Mouse (Mus musculus): ENCODE measurements around the gene Zbtb22.

The Zbtb22 gene

DNA sequence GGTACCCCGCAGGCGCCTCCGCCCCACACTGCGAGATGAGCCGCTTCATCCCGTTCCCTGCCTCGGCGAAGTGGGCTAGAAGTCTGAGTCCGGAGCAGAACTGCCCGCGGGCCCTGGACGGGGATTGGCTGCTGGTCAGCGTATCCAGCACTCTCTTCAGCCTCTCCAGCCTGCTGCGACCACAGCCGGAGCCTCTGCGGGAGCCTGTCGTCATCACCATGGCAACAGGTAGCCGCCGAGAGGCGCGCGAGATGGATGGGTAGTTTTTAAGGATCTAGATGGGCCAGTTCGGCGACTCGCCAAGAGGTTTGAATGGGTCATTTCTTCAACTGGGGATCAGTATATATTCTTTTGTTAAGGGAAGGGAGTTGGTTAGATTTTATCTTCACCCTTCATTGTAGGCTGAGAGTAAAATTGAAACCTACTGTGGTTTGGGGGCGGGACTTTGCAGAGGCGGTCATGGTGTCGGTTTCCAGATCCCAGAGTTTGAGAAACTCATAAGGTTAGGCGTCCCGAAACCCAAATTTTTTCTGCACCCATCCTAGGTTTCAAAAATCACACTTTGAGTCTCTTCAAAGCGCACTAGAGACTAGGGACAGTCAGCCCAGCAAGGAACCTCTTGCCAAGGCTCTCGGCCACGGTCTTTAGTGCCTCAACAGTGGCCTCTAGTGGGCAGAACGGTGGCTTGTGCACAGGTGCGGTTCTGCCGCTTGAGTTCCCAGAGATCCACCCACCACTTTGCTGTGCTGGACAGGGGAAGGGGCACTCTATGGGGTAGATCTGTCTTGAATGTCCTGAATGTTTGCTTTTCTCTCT lies 4.8 kb downstream of the Zbtb22 start:
- DNase-seq (ENCODE audit: extremely low spot score, low read depth, low spot score): no peak

DNA sequence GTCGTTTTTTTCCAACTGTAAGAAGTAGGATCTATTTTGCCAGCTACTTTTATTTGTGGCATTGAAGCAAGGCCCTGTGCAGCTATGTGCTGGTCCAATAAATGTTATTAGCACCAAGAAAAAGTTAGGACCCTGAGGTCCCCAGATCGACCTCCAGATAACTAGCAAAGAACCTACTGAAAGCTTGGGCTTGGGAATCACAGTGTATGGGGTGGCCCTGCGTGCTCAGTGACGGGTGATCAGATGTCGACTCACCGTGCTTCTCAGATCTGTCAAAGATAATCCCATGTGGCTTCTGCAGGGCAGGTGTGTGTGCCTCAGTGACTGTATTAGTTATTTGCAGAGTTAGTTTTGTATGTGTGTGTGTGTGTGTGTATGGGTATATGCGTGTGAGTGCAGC lies 5.7 kb downstream of the Zbtb22 start:
- no peak for DNase-seq (ENCODE audit: extremely low spot score, low read depth, low spot score)

GRCm38 (mm10) chr17:33924577-33925283 lies 9.0 kb downstream of the Zbtb22 start:
- DNase-seq (ENCODE audit: extremely low spot score, low read depth, low spot score): no peak

- no peak for DNase-seq (ENCODE audit: extremely low spot score, low read depth, low spot score)
Observed at GRCm38 (mm10) chr17:33925406-33926116, 9.9 kb downstream of the Zbtb22 start.

DNA sequence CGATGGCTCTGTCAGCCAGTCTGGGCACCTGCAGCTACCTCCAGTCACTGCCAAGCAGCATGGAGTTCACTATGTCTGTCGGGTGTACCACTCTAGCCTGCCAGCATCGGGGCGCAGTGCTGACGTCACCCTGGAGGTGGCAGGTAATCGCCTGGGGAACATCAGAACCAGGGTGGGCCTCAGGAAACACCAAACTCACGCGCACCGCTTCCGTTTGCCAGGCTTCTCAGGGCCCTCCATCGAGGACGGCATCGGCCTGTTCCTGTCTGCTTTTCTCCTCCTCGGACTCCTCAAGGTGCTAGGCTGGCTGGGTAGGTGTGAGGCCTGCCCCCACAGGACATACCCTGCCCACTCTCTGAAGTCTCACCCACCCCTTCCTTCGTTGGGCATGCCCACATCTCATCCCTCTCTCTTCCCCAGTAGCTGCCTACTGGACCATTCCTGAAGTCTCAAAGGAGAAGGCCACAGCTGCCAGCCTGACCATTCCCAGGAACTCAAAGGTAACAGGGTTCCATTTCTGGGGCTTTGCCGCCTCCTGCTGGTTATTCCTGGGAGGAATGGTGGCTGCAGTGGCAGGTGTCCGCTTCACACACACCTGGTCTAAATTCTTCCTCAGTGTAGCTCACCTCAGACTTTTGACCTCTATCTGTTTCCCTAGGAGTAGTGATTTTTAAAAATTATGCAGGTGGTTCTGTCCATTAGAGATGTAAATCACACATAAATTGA lies 10.7 kb downstream of the Zbtb22 start:
- DNase-seq (ENCODE audit: extremely low spot score, low read depth, low spot score): no peak

GRCm38 (mm10) chr17:33928251-33928947 lies 12.7 kb downstream of the Zbtb22 start:
- no peak for DNase-seq (ENCODE audit: extremely low spot score, low read depth, low spot score)

GRCm38 (mm10) chr17:33929371-33930279 lies 13.9 kb downstream of the Zbtb22 start, which contains the start of gene Rgl2:
Gene Rgl2 (plus strand): TSS chr17:33929543.
- peak; percentile 77 for DNase-seq (ENCODE audit: extremely low spot score, low read depth, low spot score)

GRCm38 (mm10) chr17:33930280-33931158 lies 14.8 kb downstream of the Zbtb22 start:
- DNase-seq (ENCODE audit: extremely low spot score, low read depth, low spot score): no peak

- no peak for DNase-seq (ENCODE audit: extremely low spot score, low read depth, low spot score)
Observed at GRCm38 (mm10) chr17:33931159-33931866, 15.6 kb downstream of the Zbtb22 start.

DNA sequence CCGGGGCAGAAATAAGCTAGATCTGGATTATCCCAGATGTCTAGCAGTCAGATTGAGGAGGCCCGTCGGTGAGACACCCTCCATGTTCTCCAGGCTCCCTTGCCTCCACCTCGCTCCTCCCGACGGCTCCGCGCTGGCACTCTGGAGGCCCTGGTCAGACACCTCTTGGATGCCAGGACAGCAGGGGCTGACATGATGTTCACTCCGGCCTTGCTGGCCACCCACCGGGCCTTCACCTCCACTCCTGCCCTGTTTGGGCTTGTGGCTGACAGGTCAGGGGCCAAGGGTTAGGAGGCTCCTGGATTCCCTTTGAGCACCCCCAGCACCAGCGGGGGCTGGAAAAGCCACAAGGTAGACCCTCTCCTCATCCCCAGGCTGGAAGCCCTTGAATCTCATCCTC lies 16.2 kb downstream of the Zbtb22 start:
- no peak for DNase-seq (ENCODE audit: extremely low spot score, low read depth, low spot score)

DNA sequence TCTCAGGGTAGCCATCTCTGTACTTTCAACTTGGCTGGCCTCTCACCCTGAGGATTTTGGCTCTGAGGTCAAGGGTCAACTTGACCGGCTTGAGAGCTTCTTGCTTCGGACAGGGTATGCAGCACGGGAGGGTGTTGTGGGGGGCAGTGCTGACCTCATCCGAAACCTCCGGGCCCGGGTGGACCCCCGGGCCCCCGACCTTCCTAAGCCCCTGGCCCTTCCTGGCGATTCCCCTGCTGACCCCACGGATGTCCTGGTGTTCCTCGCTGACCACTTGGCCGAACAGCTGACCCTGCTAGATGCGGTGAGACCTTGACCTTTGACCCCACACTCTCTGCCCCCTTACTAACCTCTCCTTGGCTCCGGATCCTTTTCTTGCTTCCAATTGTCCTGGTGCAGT lies 16.7 kb downstream of the Zbtb22 start:
- no peak for DNase-seq (ENCODE audit: extremely low spot score, low read depth, low spot score)

DNA sequence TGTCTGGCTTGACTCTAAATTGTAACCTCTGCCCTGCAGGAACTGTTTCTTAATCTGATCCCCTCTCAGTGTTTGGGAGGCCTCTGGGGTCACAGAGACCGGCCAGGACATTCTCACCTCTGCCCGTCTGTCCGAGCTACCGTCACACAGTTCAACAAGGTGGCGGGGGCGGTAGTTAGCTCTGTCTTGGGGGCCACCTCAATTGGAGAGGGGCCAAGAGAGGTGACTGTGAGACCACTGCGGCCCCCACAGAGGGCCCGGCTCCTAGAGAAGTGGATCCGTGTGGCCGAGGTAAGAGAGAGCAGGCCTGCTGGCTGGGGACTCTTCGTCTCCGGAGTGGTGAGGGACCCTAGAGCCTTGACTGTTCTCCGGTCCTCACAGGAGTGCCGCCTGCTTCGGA lies 17.3 kb downstream of the Zbtb22 start:
- no peak for DNase-seq (ENCODE audit: extremely low spot score, low read depth, low spot score)

GRCm38 (mm10) chr17:33935422-33936055 lies 19.8 kb downstream of the Zbtb22 start:
- no peak for DNase-seq (ENCODE audit: extremely low spot score, low read depth, low spot score)

- no peak for DNase-seq (ENCODE audit: extremely low spot score, low read depth, low spot score)
Observed at GRCm38 (mm10) chr17:33936993-33937392, 21.3 kb downstream of the Zbtb22 start.

DNA sequence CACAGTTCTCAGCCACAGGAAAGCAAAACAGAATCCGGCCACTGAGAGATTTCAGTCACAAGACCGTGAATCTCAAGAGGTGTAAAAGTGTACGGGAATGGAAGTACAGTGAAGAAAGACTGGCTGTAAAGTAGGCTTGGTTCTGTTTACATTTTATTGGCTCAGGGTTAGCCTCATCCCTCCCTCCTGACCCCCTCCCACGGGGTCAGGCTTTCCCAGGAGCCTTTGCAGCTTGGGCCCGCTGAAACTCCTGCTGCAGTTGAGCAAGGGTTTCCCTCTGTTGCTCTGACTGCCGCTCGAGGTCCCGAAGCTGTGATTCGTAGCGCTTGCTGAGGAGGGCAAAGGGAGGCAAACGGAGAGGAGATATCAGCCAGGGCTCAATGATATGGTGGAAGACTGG lies 23.1 kb downstream of the Zbtb22 start:
- no peak for DNase-seq (ENCODE audit: extremely low spot score, low read depth, low spot score)

- DNase-seq (ENCODE audit: extremely low spot score, low read depth, low spot score): peak; percentile 86
Observed at GRCm38 (mm10) chr17:33940206-33940805, 24.6 kb downstream of the Zbtb22 start, which contains the start of the genes Pfdn6 and Wdr46. Gene Pfdn6 (minus strand): TSS chr17:33940343. Gene Wdr46 (plus strand): TSS chr17:33940660.

DNA sequence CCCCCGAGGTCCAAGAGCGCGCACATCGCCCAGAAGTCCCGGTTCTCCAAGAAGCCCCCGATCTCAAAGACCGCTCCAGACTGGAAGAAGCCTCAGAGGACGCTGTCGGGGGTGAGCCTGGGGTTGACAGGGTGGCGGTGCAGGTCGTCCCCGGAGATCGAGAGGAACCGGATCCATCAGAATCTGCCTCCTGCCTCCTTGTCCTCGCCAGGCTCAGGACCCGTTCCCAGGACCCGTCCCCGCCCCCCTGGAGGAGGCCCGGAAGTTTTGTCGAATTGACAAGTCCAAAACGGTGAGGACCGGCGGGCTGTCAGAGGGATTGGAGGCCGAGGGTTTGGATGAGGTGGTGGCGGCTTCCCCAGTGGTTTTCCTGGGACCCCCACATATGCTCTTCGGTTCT lies 25.3 kb downstream of the Zbtb22 start:
- no peak for DNase-seq (ENCODE audit: extremely low spot score, low read depth, low spot score)
